Mouse (Mus musculus) spleen, embryonic (tissue): ENCODE measurements around the gene Pgm2.

Source experiments
- CTCF ChIA-PET: fragments of 350-600 bp; sonication (Branson Sonifier 250); formaldehyde crosslinking; loops from one replicate; lab custom pipeline; 2022; lab: Charles Lee

Pgm2 gene

GRCm38 (mm10) chr5:64092748-64093292 is at the start of gene Pgm2:
Gene Pgm2 (plus strand): TSS chr5:64092950.
- CTCF ChIA-PET, result no interaction called here

GRCm38 (mm10) chr5:64043694-64044453 is 48.9 kb upstream of the Pgm2 start:
- CTCF ChIA-PET, result no interaction called here

- CTCF ChIA-PET, result no interaction called here
These were observed 48.0 kb upstream of the Pgm2 start for GRCm38 (mm10) chr5:64044790-64045189.

DNA sequence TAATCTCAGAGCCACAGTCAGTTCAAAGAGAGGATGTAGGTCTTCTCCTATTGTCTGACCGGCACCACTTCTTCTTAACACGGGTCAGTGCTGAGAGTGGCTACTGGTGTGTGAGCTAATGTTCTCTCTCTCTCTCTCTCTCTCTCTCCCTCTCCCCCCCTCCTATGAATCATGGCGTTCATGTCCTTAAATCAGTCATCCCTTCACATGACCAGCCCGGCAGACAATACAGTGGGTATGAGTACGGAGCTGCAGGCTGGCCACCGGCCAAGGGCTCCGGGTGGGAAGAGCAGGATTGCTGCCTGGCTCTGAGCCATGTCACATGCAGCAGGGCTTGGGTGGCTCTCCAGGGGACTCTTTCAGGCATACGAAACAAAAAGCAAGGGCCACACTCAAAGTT is 47.2 kb upstream of the Pgm2 start:
- CTCF ChIA-PET, result interaction anchor here (0.8 kb wide), 1 partner anchor 64 kb away, joined by 3 read pairs; no protein-coding TSS in a partner anchor

GRCm38 (mm10) chr5:64046995-64047394 is 45.8 kb upstream of the Pgm2 start:
- CTCF ChIA-PET, result no interaction called here

DNA sequence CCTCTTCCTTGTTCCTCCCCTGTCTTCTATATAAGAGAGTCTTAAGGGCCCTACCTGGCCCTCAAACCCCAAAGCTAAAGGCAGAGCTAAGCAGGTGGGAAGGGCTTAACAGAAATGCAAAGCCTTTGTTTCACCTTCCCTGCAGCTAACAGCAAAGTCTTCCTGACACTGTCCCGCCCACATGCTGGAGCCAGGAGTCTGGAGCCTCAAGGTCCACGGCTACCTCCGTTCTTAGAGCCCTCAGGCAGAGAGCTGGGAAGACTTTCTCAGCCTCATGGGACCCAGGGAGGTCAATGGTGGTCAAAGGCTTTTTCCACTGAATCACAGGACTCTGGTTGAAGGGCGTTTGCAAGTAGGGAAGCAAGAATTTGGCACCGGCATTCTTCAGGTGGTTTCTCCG is 44.8 kb upstream of the Pgm2 start:
- CTCF ChIA-PET, result no interaction called here

GRCm38 (mm10) chr5:64048605-64049004 is 44.1 kb upstream of the Pgm2 start:
- CTCF ChIA-PET, result no interaction called here

DNA sequence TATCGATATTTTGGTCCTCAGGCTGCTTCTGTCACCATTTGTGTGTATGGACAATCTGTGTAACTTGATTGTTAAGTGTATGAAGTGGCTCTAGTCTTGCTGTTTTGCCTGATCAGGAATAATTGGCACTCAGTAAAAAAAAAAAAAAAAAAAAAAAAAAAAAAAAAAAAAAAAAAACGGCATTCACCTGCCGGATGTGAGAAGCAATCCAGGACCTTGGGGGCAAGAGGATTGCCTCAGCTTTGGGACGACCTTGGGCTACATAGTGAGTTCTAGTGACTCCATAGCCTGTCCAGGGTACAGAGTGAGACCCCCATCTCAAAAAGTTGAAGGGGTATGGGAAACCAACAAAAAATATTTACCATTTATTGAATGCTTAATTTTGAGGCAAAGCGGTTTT is 43.5 kb upstream of the Pgm2 start:
- CTCF ChIA-PET, result no interaction called here

- CTCF ChIA-PET, result no interaction called here
These were observed 39.7 kb upstream of the Pgm2 start for GRCm38 (mm10) chr5:64053010-64053409.

- CTCF ChIA-PET, result interaction anchor here (0.6 kb wide), 1 partner anchor 795 kb away, joined by 3 read pairs; no protein-coding TSS in a partner anchor
These were observed 36.5 kb upstream of the Pgm2 start for GRCm38 (mm10) chr5:64056210-64056609.

- CTCF ChIA-PET, result no interaction called here
These were observed 31.9 kb upstream of the Pgm2 start for GRCm38 (mm10) chr5:64060881-64061280.

GRCm38 (mm10) chr5:64061643-64062042 is 31.1 kb upstream of the Pgm2 start:
- CTCF ChIA-PET, result no interaction called here

DNA sequence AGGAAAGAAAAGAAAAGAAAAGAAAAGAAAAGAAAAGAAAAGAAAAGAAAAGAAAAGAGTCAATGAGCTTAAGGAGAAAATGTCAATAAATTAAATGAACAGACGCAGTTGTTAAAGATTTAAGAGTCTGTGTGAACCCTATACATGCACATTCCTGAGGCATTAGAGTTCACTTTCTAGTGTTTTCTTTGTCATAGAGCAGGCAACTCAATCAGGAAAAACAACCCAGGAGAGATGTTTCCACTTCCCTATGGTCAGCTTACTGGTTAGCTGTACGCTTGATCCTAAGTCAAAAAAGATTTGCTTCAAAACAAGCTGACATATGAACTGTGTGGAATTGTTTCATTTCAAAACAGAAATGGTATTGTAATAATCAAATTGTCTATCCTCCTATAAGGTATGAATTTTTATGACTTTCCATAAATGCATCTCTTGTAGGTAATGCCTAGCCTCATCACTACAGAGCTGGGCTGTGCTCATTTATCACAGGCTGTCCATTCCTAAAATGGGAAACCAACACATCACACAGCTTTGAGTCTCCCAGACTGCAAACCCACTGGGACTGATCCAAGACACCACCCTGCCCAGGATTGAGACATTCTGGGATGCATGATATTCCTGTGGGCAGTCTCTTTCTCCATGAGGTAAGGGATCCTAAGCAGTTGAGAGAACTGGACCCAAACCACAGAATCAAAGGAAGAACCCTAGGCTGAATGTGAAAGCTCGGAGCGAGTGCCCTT is 29.7 kb upstream of the Pgm2 start:
- CTCF ChIA-PET, result interaction anchor here (0.6 kb wide), 1 partner anchor 16 kb away, joined by 6 read pairs; no protein-coding TSS in a partner anchor

DNA sequence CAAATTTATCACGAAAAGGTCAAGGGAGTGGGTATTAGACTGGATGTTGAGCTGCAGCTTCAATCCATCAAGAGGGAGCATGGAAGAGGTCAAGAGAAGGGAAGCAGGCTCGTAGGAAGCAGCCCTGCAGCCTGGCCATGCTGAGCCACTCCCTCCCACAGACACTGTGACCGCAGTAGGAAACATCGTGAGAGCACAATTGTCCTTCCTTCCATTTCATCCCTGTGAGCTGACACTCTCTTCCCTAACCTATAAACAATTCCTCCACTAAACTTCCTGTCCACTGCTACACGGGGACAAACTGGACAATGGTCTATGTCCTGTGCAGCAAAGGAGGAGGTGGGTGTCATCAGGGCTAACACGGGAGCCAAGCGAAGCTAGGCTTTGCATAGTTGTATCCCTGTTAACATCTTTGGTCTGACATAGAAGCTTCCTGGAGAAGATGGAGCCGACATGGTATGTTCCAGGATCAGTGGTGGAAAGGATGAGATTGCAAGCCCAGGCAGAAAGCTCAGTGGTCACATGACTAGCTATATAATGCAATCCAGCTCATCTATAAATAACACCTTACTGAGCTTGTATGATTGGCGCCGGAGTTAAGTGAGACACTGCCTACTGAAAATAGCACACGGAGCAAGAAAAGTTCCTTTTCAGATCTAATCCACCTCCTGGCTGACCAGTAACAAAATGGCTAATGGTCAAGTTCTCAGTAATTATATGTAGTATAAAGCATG is 29.0 kb upstream of the Pgm2 start:
- CTCF ChIA-PET, result no interaction called here

DNA sequence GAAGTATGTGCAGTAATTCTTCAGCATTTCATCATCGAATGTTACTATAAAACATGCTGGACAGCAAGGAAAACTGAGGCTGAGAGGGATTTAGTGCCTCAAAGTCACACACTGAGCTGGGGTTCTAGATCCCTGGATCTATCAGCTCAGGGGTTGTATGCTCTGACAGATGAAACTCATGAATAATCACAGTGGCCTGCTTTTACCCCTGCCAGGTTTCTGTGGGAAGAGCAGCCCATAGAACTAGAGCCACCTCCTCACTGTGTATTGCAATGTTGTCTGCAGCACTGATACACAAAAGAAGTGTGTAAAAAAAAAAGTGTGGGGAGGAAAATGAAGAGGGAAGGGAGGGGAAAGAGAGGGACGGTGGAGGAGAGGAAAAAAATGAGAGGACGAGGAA is 28.3 kb upstream of the Pgm2 start:
- CTCF ChIA-PET, result no interaction called here

DNA sequence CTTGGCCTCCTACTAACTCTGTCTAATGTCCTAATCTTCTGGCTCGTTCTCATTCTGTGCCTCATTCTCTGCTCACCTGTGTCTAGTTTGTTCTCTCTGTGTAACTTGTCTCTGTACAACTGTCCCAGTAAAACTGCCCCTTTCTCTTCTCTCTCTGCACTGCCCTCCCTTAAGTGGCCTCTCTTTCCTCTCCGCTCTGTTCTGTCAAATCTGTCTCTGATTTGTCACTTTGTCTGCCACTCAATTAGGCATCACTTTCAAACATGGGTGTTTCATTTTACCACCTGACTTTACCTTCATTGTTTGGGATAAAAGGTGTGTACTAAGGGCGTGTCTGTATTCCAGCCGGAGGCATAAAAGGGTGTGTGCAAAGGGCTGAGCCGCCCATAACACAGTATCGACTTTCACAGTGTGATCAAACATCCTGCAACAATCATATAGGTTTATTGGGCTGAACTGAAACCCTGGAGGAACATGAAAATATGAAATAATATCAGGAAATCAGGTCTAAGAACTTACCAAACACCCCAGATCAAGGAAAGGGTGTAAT is 27.2 kb upstream of the Pgm2 start:
- CTCF ChIA-PET, result no interaction called here

- CTCF ChIA-PET, result no interaction called here
These were observed 26.6 kb upstream of the Pgm2 start for GRCm38 (mm10) chr5:64066159-64066558.

DNA sequence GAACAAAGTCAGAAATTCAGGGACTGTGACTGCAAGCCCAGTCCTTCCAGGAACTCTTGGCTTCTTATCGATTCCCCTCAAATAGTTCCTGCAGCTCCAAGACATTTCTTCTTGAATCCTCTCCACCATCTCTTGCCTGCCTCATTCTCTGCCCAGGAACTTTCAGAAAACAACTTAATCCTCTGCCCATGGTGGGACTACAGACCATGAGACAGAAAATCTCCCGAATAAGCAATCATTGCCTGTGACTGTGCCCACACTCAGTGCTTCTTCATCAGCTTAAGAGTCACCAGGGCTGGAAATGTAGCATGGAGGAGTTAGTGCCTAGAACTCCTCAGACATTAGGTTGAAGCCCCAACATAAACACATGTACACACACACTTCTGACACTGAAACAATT is 25.2 kb upstream of the Pgm2 start:
- CTCF ChIA-PET, result no interaction called here

- CTCF ChIA-PET, result interaction anchor here (0.7 to 1.2 kb wide), 3 partner anchors 101 to 321 kb away, joined by 3 to 5 read pairs (median 4); no protein-coding TSS in a partner anchor
These were observed 22.6 kb upstream of the Pgm2 start for GRCm38 (mm10) chr5:64070081-64070673.

GRCm38 (mm10) chr5:64070742-64071476 is 21.8 kb upstream of the Pgm2 start:
- CTCF ChIA-PET, result interaction anchor here (0.5 to 1.2 kb wide), 3 partner anchors 102 to 182 kb away, joined by 3 to 5 read pairs (median 4); no protein-coding TSS in a partner anchor
